Mouse (Mus musculus) kidney, postnatal 10 days (tissue): ENCODE results near the gene Bpifc.
A peak's percentile ranks its signal among the peaks of the same experiment; 100 is the strongest.
"Not testable (repeated sequence)": the region's sequence is repeated elsewhere in the genome, so short reads cannot be mapped to it uniquely, and the experiment has no call there.

Experiments
- DNase-seq: peaks from one replicate; pipeline ENCODE4 v3.0.0; 2021; ENCODE audit warnings: mixed read lengths

The Bpifc gene

DNA sequence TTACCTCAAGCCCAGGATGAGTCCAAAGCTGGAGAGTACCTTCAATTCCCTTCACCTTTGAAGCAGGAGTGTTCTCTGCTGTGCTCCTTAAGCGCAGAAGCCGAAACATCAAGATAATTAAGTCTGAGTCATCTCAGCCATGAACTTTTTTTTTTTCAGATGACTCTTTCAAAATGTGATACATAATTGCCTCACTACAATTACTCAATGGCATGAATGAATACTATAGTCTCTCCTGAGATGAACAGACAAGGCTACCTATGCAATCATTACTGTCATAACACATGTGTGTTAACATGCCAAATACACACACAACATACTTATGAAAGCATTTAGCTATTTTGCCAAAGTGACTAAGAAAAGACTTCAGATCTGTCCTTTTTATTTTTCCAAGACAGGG is at the start of gene Bpifc:
Bpifc (minus strand) TSS at position 115 of the 400 bp plus-strand sequence.
- no peak for DNase-seq

DNA sequence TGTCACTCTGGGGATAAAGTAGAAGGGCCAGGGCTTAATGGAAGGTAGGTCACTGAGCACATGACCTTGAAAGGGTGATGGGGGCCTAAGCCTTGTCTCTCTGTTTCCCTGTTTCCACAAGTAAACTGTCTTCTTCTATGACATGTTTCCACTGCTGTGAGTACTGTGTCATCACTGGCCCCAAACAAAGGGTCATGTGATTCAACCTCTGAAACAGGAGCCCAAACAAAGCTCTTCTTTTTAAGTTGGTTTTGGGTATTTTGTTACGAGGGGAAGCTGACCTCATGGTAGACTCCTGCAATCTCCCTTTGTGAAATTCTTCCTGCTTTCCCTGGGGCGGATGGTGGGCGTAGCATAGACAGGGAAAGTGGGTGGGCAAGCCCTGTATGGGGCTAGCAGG is 48.6 kb upstream of the Bpifc start:
- DNase-seq: no peak

DNA sequence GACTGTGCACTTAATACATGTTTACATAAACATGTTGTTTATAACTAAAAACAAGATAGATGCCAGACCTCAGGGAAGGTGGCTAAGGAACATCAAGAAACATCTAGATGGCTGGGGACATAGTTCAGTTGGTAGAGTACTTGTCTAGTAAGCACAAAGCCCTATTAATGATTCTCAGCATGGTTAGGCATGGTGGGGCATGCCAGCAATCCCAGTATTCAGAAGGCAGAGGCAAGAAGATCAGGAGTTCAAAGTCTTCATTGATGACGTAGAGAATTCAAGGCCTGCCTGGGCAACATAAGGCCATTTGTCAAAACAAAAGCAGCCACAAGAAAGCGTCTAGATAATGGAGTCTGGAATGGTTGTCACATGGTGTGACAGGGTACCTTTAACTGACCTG is 46.0 kb upstream of the Bpifc start:
- no peak for DNase-seq

DNA sequence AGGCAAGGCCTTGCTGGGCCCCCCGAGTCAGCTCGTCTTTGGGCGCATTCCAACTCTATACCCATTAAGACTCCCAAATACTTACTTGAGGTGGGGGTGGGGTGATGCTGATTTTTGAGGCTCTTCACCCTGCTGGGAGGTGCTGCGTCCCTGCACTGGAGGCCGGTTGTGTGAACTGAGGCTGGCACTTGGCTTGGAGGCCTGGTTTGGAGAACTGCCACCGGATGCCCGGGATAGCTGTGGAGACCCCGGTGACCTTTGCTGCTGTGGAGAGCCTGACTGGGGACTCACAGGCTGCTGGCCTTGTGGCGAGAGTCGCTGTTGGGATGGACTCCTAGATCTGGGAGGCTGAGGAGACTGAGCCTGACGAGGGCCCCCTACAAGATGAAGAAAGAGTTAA is 45.6 kb upstream of the Bpifc start:
- DNase-seq: no peak

DNA sequence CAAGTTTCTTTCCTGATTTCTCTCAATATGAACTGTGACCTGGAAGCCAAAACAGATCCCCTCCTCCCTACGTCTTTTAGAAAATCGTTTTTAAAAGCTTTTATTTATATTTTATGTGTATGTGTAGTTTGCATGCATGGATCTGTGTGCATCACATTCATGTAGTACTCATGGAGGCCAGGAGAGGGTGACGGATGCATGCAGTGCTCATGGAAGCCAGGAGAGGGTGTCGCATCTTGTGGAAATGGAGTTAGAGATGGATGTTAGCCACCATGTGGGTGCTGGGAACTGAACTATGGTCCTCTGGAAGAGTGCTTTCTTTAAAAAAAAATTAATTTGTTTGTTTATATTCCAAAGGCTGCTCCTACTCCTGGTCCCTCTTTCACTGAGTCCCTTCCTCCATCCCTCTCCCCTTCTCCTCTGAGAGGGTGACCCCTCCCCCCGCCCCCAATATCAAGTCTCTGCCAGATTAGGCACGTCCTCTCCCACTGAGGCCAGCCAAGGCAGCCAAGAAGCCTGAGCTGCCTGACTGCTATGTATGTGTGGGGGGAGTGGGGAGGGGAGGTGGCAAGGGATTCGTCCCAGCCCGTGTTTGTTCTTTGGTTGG is 44.7 kb upstream of the Bpifc start:
- no peak for DNase-seq

DNA sequence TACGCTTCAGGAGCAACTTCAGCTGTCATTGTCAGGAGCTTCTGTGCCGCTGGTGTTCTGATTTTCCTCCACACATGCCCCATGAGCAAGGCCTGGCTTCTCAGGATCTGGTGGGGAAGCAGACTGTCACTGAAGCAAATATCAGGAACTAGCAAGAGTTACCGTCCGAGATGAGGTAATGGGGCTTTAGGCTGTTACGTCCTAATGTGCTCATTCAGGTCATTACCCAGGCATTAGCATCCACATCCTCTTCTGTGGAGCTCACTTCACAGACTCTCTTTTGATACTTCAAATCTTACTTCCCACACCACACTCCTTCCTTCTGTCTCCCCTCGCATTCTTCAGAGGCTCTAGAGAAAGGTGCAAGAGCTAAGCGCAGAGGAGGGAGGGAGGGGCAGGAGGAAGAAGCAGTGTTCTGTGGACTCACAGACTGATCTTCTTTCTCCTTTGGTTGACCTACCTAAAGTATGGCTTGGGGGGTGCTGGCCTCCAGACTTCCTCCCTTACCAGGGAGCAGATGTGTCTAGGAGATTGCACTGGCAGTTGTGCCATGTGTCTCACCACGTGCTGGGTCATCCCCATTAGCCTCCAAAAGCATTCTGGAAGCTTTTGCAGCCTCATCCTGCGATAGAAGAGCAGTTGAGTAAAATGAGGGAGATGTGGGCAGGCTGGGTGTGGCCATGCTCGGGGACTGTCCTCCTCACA is 41.3 kb upstream of the Bpifc start:
- no peak for DNase-seq

DNA sequence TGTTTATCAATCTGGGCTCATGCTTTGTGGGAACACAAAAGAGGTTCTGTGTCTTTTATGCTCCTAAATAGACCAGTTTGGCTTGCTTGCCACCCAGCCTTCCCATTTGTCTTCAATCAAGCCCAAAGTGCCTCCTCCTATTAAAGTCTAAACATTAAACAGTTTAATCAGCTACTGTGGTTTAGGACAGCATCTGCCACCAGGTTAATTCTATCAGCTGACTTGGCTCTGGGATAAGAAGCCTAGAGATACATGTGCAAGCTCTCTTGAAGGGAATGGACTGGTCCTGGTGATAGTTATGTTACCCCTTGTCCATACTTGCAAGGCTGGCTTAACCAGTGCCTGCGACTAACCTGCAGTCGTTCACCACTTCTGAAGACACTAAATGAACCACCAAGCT is 38.8 kb upstream of the Bpifc start:
- DNase-seq: no peak

DNA sequence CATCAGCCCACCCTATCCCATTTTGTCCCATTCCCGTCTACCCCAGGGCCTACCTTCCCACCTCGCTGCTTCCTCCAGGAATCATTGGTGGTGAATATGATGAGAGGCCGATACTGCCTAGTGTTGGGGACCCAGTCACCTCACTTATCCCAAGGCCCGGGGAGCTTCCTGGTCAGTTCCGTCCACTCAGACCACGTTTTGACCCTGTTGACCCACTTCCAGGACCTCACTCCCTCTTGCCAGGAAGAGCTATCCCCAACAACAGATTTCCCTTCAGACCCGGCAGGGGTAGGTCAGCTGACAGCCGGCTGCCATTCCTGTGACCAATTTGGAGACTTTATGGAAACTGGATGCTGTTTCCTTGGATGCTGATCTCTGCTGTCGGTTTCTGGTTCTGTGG is 36.1 kb upstream of the Bpifc start:
- no peak for DNase-seq

DNA sequence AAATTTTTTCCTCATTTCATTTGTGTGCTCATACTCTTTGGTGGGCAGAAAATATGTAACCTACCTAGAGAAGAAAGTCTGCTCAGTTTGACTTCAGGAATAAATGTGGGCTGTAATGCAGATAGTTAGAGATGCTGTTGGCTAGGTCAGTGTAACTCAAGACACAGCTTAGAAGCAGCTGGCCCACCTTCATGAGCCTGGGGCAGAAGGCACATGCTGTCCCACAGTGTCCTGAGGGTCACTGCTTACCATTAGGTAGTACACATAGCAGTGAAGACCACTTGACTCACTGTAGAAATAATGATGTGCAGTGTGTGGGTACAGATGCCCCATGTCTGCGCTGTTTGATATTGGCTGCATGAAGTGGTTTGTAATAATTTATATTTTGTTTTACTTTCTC is 34.7 kb upstream of the Bpifc start:
- DNase-seq: no peak

DNA sequence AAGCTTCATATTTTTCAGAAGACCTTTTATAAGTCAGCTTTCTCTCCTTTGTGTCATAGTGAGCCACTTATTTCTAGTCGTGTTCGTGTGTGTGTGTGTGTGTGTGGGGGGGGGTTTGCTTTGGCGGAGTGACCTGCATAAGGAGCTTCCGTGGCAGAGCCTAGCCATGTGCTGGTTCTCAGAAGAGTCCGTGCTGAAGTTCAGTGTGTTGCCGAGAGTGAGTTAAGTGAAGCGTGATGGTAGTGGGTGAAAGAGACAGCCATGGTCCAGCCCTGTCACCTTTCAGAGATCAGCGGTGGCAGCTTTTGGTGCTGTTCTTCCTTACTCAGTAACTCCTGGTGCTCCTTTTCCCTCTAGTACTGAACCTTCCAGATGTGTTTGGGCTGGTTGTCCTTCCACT is 32.4 kb upstream of the Bpifc start:
- DNase-seq: no peak

DNA sequence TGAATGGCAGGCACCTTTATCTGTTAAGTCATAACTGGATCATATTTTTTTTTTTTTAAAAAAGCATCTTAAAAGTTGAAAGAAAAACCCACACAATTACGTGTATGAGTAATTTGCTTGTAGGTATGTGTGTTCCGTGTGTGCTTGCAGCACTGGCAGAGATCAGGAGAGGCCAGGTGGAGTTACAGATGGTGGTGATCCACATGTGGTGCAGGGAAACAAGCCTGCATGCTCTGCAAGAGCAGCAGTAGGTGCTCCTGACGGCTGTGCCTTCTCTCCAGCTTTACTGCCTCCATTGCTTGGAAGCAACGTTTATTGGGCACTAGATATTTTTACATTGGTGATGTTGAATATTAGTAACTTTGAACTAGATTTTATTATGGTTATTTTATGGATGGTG is 32.0 kb upstream of the Bpifc start:
- DNase-seq: no peak

DNA sequence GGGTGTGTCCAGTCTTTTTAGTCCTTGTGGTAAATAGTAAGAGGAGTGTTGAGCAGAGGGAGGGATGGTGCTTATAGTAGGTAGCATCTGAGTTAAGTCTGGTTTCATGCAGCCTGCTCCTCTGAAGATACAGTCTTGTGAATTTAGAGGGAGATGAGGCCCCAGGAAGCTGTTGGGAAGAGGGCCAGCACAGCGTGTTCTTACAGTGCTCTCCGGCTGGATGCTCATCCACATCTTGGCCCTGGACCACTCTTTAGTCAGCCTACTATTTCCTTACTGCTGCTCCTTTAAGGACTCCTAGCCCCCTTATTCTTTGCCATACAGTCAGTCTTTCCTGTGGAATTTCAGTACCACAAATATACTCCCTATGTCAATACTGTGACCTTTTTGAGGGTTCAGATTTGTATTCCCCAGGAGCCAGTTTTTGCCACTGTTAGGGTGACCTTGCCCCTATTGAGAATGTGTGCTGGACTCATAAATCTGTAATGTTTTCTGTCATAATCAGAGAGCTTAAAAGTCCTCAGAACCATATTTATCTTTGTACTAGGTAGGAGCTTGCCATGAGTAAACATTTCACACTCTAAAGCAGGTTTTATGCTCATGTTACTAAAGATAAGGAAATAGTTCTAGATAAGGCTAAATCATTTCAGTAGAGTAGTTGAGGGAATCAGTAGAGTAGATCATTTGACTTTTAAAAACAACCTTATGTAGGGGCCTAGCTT is 22.5 kb upstream of the Bpifc start:
- no peak for DNase-seq

DNA sequence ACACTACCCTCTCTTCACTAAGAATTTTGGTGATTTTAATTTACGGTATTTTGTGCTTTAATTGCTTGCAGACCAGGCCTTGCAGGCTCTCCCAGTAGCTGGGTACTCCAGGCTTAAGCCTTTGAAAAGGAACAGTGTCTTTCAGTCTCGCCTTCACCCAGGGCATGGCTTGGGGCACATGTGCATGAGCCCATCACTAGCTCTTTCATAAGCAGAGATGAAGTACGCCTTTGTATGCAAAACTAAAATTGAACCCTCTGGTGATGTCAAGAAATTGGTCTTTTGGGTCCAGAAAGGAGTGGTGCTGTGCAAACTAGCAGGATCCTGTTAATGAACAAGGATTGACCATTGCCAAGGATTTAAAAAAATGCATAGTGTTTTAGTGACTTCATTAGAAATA is 20.8 kb upstream of the Bpifc start:
- DNase-seq: no peak

DNA sequence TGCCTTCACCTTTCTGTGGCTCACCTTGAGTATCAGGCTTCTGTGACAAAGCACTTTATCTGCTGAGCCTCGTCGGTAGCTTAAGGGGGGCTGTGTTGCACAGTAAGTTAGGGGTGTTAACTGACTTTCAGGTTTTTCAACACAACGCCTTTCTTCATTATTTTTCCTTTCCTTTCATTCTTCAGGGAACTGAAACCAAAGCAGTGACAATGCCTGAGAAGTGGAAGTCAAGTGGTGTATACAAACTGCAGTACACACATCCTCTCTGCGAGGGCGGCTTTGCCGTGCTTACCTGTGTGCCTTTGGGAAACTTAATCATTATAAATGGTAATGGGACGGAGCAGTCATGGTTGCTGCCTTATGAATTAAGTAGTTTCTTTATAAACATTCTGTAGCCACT is 19.0 kb upstream of the Bpifc start:
- no peak for DNase-seq

DNA sequence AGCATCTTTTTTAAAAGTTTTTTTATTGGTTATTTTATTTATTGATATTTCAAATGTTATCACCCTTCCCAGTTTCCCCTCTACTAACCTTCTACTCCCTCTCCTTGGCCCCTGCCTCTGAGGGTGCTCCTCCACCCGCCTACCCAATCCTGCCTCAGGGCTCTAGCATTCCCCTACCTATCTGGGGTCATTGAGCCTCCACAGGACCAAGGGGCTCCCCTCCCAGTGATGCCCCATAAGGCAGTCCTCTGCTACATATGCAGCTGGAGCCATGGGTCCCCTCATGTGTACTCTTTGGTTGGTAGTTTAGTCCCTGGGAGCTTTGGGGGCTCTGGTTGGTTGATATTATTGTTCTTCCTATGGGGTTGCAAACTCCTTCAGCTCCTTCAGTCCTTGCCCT is 15.1 kb upstream of the Bpifc start:
- not testable (repeated sequence) for DNase-seq

DNA sequence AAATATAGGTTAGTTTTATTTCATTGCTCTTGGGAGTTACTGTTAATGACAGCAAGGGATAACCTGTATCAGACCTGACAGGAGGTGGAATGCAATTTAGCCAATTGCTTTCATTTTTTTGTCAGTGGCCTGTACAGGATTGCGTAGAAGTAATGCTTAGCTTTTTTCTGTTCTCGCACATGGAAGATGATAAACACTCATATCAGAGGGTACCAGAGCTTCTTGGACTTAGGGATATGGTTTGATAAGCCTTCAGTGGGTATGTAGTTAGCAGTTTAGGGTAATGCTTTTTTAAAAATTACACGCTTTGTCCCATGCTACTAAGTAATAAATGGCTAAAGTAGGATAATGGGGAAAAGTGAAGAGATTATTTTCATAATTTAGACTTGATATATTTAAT is 14.7 kb upstream of the Bpifc start:
- DNase-seq: no peak

DNA sequence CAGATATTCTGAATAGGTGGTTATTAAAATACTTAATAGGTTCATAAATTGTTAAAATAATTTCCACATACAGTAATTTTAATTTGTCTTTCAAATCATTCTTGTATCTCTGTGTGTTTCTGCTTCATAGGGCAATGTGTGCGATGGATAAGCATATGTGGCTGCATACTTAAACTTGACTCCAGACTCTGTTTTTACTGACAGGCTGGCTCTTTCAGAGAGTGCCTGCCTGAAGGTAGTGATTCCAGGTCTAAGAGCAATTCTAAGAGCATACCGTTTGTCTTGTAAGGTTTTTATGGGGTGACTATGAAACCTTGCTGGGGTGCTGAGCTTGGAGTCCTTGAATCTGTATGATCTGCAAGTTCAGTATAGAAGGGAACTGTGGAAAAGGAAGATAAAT is 14.2 kb upstream of the Bpifc start:
- DNase-seq: no peak

DNA sequence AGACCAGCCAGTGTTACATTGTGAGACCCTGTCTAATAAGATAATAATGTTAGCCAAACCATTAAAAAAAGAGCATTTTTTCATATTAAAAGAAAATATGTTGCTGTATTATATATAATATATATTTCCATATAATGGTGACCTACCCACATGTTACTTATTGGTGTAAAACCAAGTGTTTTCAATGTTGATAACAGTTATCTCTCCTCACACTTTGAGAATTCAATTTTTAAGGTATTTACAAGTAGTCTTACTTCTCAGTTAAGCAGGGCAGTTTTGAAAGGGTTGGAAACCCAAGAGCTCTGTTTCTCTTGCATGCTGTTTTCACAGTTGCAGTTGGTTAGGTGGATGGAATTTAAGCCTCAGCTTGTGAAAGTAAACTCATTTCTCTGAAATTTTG is 11.5 kb upstream of the Bpifc start:
- no peak for DNase-seq

DNA sequence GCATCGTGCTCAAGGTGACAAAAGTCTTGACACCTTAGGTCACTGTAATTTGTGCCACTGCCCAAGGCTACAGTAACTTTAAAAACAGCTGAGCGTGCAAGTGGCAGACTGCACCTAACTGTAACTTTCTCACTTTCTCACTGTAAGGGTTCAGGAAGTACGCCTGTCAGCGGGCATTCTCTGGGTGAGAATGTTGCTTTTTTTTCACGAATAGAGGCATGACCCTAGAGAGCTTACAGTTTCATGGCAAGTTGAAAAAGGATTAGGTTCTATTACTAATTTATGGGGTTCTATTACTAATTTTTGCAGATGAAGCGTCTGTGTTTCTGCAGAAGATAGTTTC is 10.8 kb upstream of the Bpifc start:
- DNase-seq: no peak

DNA sequence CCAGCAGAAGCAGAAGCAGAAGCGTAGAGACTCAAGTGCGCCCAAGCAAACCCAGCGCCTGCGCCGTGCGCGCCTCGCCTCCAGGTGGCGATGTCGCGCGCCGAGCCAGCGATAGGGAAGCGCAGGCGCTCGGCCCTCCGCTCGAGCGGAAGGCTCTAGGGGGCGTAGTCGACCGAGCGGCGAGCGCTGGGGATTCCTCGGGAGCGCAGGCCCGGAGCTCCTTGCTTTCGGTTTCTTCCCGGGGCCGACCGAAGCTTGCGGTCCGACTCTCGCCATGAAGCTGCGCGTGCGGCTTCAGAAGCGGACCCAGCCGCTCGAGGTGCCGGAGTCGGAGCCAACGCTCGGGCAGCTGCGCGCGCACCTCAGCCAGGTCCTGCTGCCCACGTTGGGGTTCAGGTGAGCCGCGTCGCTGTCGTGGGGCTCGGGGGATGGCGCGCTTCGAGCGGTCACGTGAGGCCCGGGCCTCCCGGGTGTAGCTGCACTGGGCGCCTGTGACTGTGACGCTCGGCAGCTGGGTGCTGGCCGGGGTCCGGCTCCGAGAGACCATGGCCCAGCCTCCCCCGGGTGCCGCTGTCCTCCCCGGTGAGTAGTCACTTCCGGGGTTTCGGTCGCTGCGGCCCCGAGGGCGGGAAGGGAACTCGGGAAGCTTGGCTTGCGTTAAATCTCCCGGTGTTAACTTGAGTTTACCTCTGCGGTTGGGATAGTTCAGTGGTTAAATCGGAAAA is 10.2 kb upstream of the Bpifc start, which contains the start of gene Fbxo7:
Fbxo7 (plus strand) TSS at position 224 of the 725 bp plus-strand sequence.
- DNase-seq: peak; percentile 96

DNA sequence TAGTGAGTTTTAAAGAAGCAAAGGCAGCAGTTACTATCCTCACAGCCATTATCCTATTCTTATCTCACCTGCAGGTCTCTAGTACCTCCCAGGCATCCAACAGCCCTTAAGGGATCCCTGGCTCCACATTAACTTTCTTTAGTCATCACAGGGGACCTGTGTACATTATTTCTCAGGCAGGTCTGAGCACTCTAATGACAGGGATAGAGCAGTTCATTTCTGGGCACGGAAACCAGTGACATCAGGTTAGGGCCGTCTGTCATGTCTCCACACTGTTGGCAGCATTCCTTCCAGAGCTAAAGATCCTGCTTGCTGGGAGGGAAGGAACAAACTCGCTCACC is 9.7 kb upstream of the Bpifc start:
- no peak for DNase-seq

DNA sequence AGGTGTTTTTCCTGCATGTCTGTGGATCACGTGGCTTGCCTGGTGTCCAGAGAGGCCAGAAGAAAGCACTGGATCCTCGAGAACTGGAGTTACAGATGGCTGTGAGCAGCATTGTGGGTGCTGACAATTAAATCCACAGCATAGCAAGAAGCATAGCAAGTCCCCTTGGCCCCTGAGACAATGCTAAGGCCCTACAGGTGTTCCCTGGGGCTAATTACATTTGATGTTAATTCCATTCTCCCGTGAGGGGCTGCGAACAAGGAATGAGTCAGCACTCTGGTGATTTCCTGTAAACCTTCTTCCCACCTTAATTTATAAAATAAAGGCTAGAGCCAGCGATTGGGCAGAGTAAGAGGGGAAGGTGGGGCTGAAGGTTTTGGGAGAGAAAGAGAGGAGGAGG is 7.1 kb upstream of the Bpifc start:
- no peak for DNase-seq

DNA sequence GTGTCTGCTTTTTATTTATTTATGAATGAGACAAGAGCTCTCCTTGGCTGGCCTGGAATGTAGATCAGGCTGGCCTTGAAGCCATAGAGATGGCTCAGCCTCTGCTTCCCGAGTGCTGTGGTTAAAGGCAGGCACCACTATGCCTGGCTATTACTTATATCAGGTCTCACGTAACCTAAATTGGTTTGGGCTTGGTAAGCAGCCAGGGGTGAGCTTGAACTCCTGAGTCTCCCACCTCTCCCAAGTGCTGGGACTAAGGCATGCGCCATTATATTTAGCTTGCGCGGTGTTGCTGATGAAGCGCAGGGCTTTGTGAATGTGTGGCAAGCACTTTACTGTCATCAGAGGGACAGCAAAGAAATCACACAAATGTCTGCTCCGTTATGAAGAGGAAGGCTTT is 6.1 kb upstream of the Bpifc start:
- DNase-seq: no peak

DNA sequence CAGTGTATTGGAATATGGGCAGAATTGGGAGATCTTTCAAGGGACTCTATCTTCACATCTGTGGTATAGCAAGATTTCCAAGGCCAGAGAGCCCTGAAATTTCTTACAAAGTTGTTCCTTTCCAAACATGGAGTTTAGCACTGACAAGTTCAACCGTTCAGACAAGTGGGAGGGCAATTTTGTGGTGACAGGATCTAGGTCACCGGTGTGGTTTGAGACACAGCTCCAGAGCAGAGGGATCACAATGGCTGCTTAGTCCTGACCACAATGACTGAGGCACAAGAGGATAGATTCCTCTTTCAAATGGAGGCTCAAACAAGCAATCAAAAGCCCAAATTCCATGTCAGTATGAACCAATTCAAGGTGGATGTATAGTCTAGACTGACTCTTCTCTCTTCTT is 523 bp downstream of the Bpifc start:
- no peak for DNase-seq
